Mouse (Mus musculus): ENCODE data around the gene Ephb1.

The Ephb1 gene

DNA sequence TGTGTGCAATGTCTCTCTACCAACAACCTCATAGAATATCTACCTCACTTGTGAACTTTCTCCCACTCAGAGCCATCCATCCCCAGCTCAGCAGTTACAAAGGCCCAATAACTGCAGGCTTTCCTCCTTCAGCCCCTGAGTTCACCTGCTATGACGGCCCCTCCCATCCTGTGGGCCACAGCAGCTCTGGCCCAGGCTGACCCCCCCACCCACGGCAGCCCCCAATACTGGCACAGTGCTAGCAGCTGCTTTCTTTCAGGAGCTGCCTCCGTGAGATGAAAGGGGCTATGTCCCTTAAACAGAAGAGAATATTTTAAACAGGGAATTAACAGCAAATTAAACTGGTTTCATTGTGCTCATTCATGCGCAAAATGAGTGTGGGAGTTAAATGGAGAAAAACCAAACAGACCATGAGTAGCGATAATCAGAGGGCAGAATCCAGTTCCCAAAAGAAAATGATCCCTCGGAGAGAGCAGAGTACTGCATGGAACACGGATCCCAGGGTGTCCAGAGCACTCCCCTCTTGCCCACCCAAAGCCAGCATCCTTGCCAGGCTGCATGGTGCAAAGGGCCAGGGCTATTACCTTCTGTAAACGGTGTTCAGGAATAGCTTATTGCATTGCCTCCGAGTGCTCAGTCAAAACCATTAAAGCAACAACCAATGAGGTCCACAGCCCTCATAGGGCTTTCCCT is 105.2 kb downstream of the Ephb1 start:
- DNase-seq (ENCODE audit: low read depth): no peak

DNA sequence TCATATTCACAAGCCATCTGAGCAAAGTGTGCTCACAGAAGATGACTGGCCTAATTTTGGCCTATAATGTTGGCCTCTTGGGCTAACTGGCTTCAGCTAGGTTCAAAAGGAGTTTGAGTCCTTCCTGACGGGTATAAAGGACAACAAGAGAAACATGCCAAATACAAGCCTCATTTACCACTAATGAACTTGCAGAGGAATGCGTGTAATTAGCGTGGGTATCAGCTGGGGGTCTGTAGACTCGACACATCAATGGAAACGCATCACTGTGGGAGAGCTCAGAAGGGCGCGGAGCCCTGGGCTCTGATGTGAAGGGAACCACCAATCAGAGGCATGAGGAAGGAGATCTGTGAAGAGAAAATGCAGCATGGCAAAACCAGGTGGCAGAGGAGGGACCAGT is 108.9 kb downstream of the Ephb1 start:
- DNase-seq (ENCODE audit: low read depth): no peak

DNA sequence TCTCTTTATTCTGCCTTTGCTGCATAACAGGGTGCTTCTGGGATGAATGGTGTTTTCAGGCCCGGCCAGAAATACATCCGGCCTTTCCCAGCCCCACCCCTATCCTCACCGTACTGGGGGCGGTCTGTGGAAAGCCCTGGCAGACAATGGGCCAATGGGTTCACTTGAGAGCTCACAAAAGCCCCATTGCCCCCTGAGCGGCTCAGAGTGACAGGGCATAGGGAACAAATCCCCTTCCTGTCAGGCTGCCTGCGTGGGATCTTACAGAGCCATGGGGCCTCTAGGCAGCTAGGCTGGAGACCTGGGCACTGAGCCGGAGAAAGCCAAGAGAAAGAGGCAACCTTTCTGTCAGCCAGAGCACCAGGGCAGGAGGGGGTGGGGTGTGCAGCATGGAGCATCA is 111.2 kb downstream of the Ephb1 start:
- DNase-seq (ENCODE audit: low read depth): no peak

DNA sequence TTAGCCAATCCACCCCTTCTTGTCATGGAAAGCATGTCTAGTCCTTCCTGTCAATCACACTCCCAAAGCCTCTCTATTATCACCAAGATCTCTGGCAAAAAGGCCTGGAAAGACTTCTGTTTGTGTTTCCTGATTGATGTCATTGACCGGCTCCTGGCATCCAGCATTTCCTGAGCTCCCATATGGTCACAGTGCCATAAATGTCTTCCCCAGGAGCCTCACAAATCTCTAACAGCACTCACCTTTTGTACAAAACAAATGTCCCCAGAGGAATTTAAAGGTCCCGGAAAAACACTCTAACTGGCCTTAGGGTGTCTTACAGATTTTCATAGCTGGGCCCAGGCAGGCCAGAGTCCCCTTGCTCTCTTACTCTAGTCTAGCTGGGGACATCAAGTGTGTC is 112.9 kb downstream of the Ephb1 start:
- no peak for DNase-seq (ENCODE audit: low read depth)

DNA sequence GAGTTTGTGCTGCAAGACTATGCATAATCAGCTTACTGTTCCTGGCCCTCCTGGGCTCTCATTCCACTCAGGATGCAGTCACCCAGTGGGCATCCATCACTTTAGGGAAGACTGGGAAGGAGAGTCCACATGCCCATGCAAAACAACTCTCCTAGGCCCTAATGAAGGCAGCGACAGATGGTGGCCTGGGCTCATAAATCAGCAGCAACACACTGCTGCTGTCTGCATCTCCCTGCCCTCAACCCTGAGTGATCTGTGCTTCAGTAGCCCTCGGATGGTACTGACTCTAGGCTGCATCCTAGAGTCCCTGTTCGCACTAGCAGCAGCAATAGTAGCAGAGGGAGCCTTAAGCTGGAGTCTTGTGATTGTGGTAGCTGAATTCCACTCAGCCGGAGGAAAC is 114.3 kb downstream of the Ephb1 start:
- DNase-seq (ENCODE audit: low read depth): no peak

DNA sequence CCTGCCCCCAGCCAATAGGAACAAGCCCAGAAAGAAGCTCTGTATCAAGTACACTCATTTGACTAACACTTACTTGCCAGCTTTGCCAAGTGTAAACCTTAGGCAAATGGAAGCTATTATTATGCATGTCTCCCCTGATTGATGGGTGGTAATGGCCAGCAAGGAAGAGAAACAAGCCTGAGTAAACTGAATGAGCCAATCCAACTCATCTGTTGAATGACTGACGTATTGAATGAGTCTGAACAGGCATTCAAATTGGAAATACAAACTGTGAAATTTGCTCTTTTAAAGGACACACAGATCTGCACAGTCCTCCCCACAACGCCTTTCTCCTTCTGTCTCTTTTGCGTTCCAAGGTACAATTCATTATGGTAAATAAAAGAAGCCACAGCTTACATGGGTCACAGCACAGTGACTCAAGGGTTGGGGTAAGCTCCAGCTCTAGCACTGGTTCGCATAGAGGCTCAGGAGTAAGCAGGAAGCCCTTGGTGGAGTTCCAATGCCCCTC is 119.0 kb downstream of the Ephb1 start:
- no peak for DNase-seq (ENCODE audit: low read depth)

DNA sequence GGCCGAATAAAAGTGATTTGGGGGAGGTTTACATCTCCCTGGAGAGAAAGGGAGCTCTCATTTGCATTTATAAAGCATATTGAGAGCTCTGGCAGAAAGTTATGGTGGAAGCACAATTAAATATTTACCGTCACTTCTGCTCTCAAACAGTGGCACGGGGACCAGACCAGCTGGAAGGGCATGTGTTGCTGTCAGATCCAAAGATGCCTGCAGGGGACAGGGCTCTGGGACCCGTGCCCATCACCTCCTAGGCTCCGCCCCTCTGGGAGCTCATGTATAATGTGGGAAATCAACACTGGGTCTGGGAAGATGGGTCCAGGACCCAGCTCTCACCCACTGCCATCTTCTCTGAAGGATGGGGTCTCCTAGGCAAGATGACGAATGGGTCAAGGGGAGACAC is 123.2 kb downstream of the Ephb1 start:
- DNase-seq (ENCODE audit: low read depth): no peak

DNA sequence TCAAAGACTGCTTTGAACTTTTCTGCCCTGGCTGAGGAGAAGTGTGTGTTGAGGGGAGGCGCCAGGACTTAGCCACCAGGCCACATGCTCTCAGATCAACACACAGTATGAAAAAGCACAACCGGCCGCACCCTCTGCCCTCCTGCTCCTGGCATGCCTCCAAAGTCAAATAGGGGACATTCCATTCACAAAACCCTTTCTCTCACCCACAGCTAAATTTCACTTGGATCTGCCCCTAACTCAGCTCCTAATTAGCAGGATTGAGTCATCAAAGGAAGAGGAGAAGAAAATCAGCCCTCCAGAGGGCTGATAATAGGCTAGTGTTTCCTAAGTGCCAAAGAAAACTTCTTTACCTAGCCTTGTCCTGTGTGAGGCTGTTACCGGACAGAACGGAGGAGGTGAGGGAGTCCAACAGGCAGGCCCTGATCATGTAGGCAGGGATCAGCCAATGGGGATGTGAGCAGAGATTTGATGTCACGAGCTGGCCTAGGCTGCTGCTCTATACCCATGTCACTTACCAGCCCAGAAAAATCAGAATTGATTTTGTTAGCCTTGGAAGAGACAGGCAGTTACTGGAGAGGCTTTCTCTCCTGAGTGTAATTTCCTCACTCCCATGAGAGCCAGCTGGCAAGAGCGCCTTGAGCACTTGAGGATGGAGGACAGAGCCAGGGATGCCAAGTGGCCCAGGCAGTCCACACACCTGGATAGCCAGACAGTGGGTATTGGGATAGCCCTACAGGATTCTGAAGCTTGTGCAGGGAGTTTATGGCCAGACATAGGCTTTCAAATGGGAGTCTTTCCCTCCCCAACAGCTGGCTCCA is 137.5 kb downstream of the Ephb1 start:
- DNase-seq (ENCODE audit: low read depth): no peak

DNA sequence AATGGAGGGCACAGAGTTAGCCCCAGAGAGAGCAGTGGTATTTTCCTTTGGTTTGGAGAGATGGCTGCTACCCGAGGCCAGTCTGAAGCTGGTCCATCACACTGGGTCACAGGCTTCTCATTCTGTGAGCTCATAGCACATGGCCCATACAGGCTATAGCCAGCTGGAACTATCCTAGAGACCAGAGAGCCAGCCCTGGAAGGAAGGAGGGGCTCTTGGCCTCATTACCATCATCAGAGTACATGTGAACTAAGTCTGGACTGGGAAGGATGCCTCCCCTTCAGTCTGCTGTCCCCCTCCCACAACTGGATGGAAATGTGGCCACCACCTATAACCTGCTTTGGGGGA is 142.5 kb downstream of the Ephb1 start:
- DNase-seq (ENCODE audit: low read depth): no peak

DNA sequence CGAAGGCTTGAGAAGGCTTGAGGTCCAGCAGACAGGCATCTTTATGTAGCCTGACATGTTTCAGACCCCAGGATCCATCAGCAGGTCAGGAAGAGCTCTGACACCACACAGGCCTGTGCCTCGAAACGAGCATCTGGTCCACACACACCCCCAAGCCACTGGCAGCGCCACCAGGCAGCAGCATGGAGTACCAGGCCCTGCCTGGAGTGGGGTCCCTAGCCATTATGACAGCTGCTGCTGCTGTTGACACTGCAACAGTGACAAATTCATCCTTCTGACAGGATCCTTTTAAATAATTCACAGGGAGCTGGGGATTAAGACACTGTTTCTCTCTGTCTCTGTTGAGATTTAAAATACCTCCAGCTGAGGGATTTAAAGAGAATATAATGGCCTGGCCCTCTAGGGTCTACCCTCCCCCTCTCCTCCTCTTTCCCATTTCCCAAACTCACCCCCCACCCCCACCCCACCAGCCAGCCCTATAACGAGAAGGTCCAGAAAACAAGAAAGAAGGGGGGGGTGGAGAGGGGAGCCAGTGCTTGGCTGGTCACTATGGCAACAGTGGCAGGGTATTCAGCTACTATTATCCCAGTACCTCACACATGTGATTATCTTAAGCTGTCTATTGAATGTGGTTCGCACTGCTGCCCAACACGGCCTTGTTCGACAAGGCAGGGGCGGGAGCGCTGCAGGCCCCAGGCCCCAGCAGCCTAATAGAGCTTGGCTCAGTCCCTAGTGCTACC is 143.0 kb downstream of the Ephb1 start:
- no peak for DNase-seq (ENCODE audit: low read depth)

GRCm38 (mm10) chr9:102205518-102205917 is 149.0 kb downstream of the Ephb1 start:
- no peak for DNase-seq (ENCODE audit: low read depth)

DNA sequence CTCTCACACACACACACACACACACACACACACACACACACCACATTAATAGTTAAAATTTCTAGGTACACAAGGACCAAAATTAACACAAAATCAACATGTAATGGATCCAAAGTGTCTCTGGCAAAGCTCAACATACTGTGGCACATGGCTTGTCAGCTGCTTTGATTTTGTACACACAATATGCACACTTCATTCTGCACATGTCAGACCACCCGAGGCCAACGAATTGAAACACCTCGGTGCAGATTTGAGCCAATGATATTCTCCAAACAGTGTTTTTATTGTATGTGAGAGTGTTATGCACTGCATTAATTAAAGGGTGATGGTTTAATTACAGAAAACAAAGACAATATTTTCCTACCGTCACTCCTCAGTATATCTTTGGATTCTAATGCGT is 152.6 kb downstream of the Ephb1 start:
- no peak for DNase-seq (ENCODE audit: low read depth)

GRCm38 (mm10) chr9:102196856-102197255 is 157.6 kb downstream of the Ephb1 start:
- no peak for DNase-seq (ENCODE audit: low read depth)

DNA sequence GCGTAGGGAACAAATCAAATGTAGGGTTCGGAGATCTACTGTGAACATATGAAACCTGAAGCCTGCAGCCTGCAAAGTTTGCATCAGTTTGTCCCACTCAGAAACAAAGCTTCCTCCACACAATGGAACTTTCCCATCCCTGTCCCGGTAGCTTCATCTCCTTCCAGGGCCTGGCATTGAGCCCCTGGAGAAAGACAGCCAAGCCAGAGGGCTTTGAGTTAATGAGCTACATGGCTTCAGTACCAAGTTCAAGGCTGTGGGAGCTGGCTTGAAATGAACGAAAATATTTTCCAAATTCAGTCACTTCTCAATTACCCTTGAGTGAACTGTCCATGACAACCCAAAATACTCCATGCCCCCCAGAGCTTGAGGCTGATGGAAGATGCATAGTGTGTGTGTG is 160.4 kb downstream of the Ephb1 start:
- no peak for DNase-seq (ENCODE audit: low read depth)

GRCm38 (mm10) chr9:102192724-102193685 is 161.5 kb downstream of the Ephb1 start:
- no peak for DNase-seq (ENCODE audit: low read depth)

GRCm38 (mm10) chr9:102190058-102190457 is 164.4 kb downstream of the Ephb1 start:
- no peak for DNase-seq (ENCODE audit: low read depth)

DNA sequence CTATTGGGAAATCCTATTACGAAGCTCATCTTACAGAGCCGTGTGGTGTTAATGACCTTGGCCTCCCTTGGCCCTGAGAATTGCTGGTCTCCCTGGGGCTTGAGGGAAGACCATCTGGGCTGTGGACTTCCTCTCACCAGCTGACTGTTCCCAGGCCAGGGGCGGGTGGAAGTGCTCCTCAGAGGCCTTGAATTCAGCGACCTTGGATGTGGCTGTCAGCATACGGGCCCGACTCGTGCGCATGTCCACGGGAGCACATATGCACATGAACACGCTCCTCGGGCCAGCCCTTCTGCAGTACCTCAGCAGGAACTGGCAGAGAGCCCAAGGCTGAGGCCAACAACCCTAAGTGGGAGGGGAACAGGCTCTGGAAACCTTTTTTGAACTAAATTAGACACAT is 165.1 kb downstream of the Ephb1 start:
- no peak for DNase-seq (ENCODE audit: low read depth)

GRCm38 (mm10) chr9:102183663-102184274 is 170.7 kb downstream of the Ephb1 start:
- no peak for DNase-seq (ENCODE audit: low read depth)

DNA sequence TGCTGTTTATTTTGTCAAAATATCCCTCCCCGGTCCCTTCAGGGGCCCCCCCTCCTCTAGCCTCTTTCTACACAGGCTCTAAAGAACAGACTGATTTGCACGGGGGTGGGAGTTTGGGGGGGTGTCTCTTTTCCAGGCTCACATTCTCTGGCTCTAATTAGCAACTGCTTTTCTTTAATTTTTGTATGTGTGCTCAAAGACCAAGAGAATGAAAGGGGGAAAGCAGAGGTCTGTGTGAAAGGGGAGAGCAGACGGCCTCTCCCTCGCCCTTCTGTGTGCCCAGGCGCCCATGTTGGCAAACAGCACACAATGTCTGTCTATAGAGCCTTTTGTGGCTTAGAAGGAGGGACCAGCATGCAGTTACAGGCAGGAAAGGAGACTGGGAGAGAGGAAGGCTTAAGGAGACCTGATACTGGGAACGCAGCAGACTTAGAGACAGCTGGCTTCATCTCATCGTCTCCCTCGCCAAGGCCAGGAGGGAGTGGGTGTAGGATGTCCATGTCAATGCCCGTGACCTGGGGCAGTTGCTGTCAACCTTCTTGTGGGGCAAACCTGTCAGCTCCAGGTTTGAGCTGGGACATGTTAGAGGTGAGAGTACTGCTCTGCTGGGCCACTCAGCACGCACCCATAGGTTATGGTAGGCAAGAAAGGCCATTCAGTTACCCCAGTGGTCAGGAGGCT is 172.5 kb downstream of the Ephb1 start:
- DNase-seq (ENCODE audit: low read depth): no peak

DNA sequence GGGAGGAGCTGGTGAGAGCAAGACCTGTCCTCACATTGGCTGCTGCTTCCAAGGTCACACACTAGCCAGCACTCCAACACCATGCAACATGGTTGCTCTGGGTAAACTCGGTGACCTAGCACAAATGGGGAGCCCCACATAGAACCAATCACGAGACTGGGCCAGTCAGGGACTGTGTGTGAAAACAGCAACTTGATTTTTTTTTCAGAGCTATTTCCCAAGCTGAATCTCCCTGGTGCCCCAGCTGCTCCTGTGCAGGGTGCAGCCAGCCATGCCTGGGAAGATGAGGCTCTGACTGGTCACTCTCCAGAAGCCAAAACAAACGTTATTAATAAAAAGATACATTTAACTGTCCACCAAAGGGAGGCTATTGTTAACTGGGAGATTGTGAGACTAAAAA is 173.2 kb downstream of the Ephb1 start:
- no peak for DNase-seq (ENCODE audit: low read depth)

DNA sequence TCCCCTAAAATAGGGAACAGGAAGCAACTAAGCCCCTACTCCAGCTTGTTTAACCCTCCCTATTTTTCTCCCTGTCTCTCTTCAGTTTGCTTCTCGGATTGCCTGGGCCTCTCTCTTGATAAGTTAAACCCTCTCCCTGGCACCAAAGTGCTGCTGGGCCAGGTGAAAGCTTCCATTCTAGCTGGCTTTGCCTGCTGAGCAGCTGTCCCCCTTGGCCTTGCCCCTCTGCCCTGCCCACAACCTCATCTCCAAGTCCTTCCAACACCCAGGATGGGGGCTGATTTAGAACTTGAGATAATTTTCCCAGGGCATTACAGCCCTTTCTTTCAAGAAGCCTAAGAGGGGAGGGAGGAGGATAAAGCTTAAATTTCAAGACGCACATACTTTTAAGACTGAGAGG is 174.0 kb downstream of the Ephb1 start:
- no peak for DNase-seq (ENCODE audit: low read depth)

Data from c-Kit-positive CD71-positive TER-119-negative erythroid progenitor cells, embryonic 14.5 days (primary cell).